In the genomic region with DNA sequence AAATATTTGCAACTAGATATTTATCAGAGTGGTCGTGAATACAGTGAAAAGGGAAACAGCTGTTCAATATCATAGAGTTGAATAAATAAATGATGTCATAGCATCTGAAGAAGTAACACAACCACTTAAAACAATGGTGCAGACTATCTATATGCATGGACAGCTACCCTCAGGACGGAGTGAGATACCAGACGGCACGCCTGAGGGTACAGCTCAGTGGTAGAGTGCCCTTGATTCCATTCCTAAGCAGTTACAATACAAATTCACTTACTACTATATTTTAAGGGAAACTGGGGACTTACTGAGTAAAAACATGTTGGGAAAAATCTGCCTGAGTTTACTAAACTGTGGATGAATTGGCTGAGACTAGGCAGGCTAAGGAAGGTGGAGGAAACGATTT, we compare ENCODE assay signal across 17 mouse cellular contexts. TPM values are rescaled to one million over a fixed set of nuclear protein-coding genes. Genes with fewer than 3 reads are reported as not detected.
"Had no signal": no experiment of that assay in that cellular context is flagged by ENCODE, and none has a peak within 500 bp of the region (broad histone marks: within the 10 kb centered on the region; RNA-seq: fewer than 3 reads in every experiment).

No protein-coding gene starts in this region.

- H3K36me3 ChIP-seq: neural tube, embryonic 13.5 days; neural tube, embryonic 15.5 days; stomach, embryonic 15.5 days had no signal

- H3K9me3 ChIP-seq: neural tube, embryonic 13.5 days; neural tube, embryonic 15.5 days; stomach, embryonic 15.5 days had no signal

- H3K4me3 ChIP-seq: neural tube, embryonic 13.5 days; neural tube, embryonic 15.5 days; stomach, embryonic 15.5 days had no signal

- H3K4me1 ChIP-seq: neural tube, embryonic 15.5 days; stomach, embryonic 15.5 days had no signal

- H3K27ac ChIP-seq: neural tube, embryonic 13.5 days; neural tube, embryonic 15.5 days; stomach, embryonic 15.5 days; stomach, postnatal 0 days had no signal

- DNase-seq: retina, postnatal 1 day; right cerebral cortex, adult 18-20 months; right cerebral cortex, postnatal 14 days; right cerebral cortex, postnatal 25 days; right cerebral cortex, postnatal 4 days; spleen, adult 18-20 months; thymus, adult 18-20 months; thymus, adult 2 months; thymus, postnatal 14 days; thymus, postnatal 25 days; thymus, postnatal 36 days; thymus, postnatal 4 days had no signal

- H3K27me3 ChIP-seq: neural tube, embryonic 13.5 days; neural tube, embryonic 15.5 days; stomach, embryonic 15.5 days had no signal

- H3K4me2 ChIP-seq: neural tube, embryonic 13.5 days; neural tube, embryonic 15.5 days; stomach, embryonic 15.5 days had no signal

- H3K9ac ChIP-seq: neural tube, embryonic 13.5 days; neural tube, embryonic 15.5 days; stomach, embryonic 15.5 days had no signal

RNA-seq across cellular contexts. Expression of gene Tac1, which starts 43.7 kb away (rescaled TPM):
- polyA plus RNA-seq: spleen, adult 2 months had no signal
